Mouse (Mus musculus): ENCODE results near the gene Map4k2.

DNA sequence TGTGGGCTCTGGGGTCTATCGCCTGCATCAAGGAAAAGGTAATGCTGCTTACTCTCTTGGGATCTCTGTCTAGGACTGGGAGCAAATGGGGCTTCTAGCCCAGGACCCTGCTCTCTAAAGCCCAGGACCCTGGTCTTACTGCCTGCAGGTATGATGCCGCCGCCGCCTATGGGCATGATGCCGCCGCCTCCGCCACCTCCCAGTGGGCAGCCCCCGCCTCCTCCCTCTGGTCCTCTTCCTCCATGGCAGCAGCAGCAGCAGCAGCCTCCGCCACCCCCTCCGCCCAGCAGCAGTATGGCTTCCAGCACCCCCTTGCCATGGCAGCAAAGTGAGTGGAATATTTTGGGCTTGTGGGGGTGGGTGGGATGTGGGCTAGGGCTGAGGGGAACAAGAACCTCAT lies 33.6 kb downstream of the Map4k2 start:
- TF ChIP-seq POLR2A (IDR thresholded peaks at IDR 0.05; ENCODE audit: low read depth, low read length) (no peak), CTCF (IDR thresholded peaks at IDR 0.05; ENCODE audit: borderline replicate concordance, insufficient read depth, low read length) (no peak)

Measured in embryonic fibroblast, embryonic 13.5 days (primary cell).